Mouse (Mus musculus) bone marrow macrophage, adult 2 months (primary cell): ENCODE results near the gene Sephs2.

Source experiments
- CTCF ChIP-seq: IDR thresholded peaks from 2 replicates; pipeline ENCODE4 v1.5.1; 2012; ENCODE audit warnings: low read depth, mild to moderate bottlenecking, low read length, moderate library complexity
- POLR2A ChIP-seq: IDR thresholded peaks from 2 replicates; pipeline ENCODE4 v1.6.1; 2012; ENCODE audit warnings: mild to moderate bottlenecking, low read depth, low read length, borderline replicate concordance

DNA sequence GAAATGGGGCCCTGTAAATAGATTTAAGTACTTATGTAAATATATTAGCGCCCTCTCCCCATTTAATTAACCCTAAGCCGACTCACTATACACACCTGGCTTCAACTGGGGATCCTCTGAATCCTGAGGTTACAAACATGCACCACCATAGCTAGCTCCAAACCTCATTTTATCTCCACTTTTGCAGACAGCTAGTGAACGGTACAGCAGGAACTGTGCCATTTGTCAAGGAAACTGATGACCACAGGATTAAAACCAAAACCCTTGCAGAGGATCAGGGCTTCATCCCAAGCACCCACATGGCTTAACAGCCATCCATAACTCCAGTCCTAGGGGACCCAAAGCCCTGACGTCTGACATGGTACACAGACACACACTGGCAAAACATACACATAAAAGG lies 18.8 kb downstream of the Sephs2 start:
- TF ChIP-seq POLR2A (no peak), CTCF (no peak)
